8 mouse cellular contexts compared by ENCODE assay signal in the genomic region with DNA sequence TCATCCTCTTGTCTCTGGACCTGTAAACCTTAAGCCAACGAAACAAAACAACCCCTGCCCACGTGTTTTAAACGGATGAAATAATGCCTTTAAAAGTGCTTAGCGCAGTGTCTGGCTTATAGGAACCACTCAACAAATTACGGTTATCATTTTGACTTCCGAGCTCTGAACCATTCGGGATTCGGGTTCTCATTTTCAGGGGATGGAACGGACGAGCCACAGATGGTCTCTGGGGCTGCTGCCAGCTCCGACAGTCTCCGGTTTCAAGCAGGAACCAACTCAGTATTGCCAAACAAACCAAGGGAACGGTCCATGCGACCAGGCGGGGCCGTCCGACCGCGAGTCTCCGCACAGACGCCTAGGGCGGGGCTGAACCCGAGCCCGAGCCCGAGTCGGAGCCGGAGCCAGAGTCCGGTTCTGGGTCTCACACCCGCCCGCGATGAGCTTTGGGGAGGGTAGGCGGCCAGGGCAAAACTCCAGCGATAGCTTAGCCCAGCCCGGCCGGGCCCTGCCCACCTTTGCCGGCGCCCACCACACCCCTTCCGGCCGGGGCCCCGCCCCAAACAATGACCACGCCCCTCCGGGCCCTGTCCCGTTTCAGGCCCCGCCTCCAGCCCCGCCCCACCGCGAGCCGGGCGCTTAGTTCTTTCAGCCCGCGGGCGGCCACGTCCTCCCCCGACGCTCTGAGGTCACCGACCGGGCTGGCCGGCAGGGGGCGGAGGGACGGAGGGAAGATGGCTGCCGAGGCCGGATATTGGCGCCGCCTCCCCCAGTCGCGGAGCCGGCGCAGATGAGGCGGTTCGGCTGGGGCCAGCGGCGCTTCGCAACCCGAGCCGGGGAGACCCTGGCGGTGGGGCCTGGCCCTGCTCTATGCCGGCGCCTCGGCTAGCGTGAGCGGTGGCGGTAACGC. TPM values are rescaled to one million over a fixed set of nuclear protein-coding genes. Genes with fewer than 3 reads are reported as not detected.
DNase-seq lines count a peak whose midpoint lies in the region; ATAC-seq and TF ChIP-seq lines count a peak whose summit lies in the region.

A gene (plus strand): TSS at position 657 of the 910 bp plus-strand sequence.

- no peaks in the 10 kb centered on the region for H3K9me3 ChIP-seq in ES-Bruce4 (replicated peaks; ENCODE audit: control insufficient read depth, insufficient read depth, low read length, poor library complexity, severe bottlenecking)
- no peaks in the 10 kb centered on the region for H3K9me3 ChIP-seq in forebrain, embryonic 14.5 days (replicated peaks; ENCODE audit: control insufficient read depth, low read length)

- intact Hi-C loops in heart, postnatal 14 days (cut with DNase I) = loop anchor here (2.0 kb wide), 1 partner anchor 15 kb away; no protein-coding TSS in a partner anchor

- H3K4me3 ChIP-seq in ES-Bruce4 (ENCODE audit: low read depth, low read length) = peak within 1 kb of the TSS; percentile 87
- peak within 1 kb of the TSS; percentile 93 for H3K4me3 ChIP-seq in forebrain, embryonic 14.5 days (ENCODE audit: low read depth, low read length)
- H3K4me3 ChIP-seq in lung, adult 2 months (replicated peaks; ENCODE audit: extremely low read depth, low read depth, low read length) = peak within 1 kb of the TSS; percentile 91

- under 1% methylated on average over 79 of the region's 83 CpGs for WGBS in forebrain, embryonic 14.5 days
- WGBS in lung, adult 2 months = under 1% methylated on average over 81 of the region's 83 CpGs

- H3K36me3 ChIP-seq in ES-Bruce4 (ENCODE audit: control insufficient read depth, insufficient read depth, low read length, poor library complexity, severe bottlenecking) = no peaks in the 10 kb centered on the region
- H3K36me3 ChIP-seq in forebrain, embryonic 14.5 days (ENCODE audit: control insufficient read depth, insufficient read depth, low read length) = no peaks in the 10 kb centered on the region

- H3K27ac ChIP-seq in ES-Bruce4 (ENCODE audit: insufficient read depth, low read length) = peak within 1 kb of the TSS; percentile 70
- peak within 1 kb of the TSS; percentile 97 for H3K27ac ChIP-seq in forebrain, embryonic 14.5 days (ENCODE audit: low read depth, low read length)

- peak; percentile 96 for DNase-seq in forebrain, embryonic 14.5 days (ENCODE audit: low spot score)
- DNase-seq in heart, postnatal 14 days = peak; percentile 100
- peak; percentile 90 to 95 for DNase-seq in layer of hippocampus, adult 18-20 months (ENCODE audit: low spot score in 2 of 2)
- DNase-seq in lung, adult 2 months = peak; percentile 99
- peak; percentile 94 to 95 for DNase-seq in thymus, adult 18-20 months

- peak; percentile 10 for TF ChIP-seq CTCF in ES-Bruce4 (IDR thresholded peaks at IDR 0.05; ENCODE audit: low read depth, low read length)
- no peak for TF ChIP-seq CTCF in lung, adult 2 months (IDR thresholded peaks at IDR 0.05; ENCODE audit: insufficient read depth, low read length)

- peak within 1 kb of the TSS; percentile 89 for H3K9ac ChIP-seq in ES-Bruce4 (ENCODE audit: low read depth, poor library complexity, severe bottlenecking)
- peak within 1 kb of the TSS; percentile 98 for H3K9ac ChIP-seq in forebrain, embryonic 14.5 days (ENCODE audit: low read length)

- H3K4me2 ChIP-seq in forebrain, embryonic 14.5 days (ENCODE audit: low read length) = peak within 1 kb of the TSS; percentile 64

- peak; percentile 53 for TF ChIP-seq POLR2A in ES-Bruce4 (IDR thresholded peaks at IDR 0.05; ENCODE audit: insufficient read depth, low read length)
- TF ChIP-seq POLR2A in lung, adult 2 months (IDR thresholded peaks at IDR 0.05; ENCODE audit: borderline replicate concordance, extremely low read depth, low read depth, low read length) = peak; percentile 65; the same call in 1 of the 2 replicates

- no peaks in the 10 kb centered on the region for H3K4me1 ChIP-seq in ES-Bruce4 (ENCODE audit: control insufficient read depth, insufficient read depth, low read length)
- peaks cover 21% of the 10 kb centered on the region for H3K4me1 ChIP-seq in forebrain, embryonic 14.5 days (ENCODE audit: control insufficient read depth, insufficient read depth, low read length)
- peaks cover 9% of the 10 kb centered on the region for H3K4me1 ChIP-seq in lung, adult 2 months (ENCODE audit: control insufficient read depth, insufficient read depth, low read length)

- no peak for TF ChIP-seq EP300 in ES-Bruce4 (IDR thresholded peaks at IDR 0.05; ENCODE audit: insufficient read depth, low read depth, low read length)

- ATAC-seq in cerebellum, adult (ENCODE audit: insufficient number of reproducible peaks, low FRiP score, low TSS enrichment) = peak; percentile 88
- ATAC-seq in forebrain, embryonic 14.5 days = peak; percentile 93
- ATAC-seq in neutrophil, adult 5-6 weeks (ENCODE audit: extremely low read depth, insufficient number of reproducible peaks, low FRiP score, poor library complexity, severe bottlenecking) = peak; percentile 87

- no peaks in the 10 kb centered on the region for H3K27me3 ChIP-seq in ES-Bruce4 (ENCODE audit: control insufficient read depth, insufficient read depth, low read length, poor library complexity, severe bottlenecking)
- no peaks in the 10 kb centered on the region for H3K27me3 ChIP-seq in forebrain, embryonic 14.5 days (replicated peaks; ENCODE audit: control insufficient read depth, insufficient read depth, low read length)

RNA-seq across cellular contexts. Expression of the gene that starts here (rescaled TPM):
- polyA plus RNA-seq in ES-Bruce4 (2011; ENCODE audit: insufficient read depth, insufficient read length, low read depth, missing spikeins) = 40.8 and 48.4 TPM in 2 replicates
- polyA plus RNA-seq in forebrain, embryonic 14.5 days (2014; fragmentation: Nextera tagmentation; extraction: Ambion mirVana) = 18.9 and 20.5 TPM in 2 replicates
- total RNA-seq in heart, postnatal 14 days (2021) = 100 to 1,000 TPM; 109 to 122 TPM
- total RNA-seq in layer of hippocampus, adult 18-20 months (2021) = 10 to 100 TPM; 23.2 TPM
- polyA plus RNA-seq in lung, adult 2 months (2012; rRNA removed) = 21.9 and 35.1 TPM in 2 replicates
- 80.0 and 92.8 TPM in 2 replicates for total RNA-seq in neutrophil, adult 5-6 weeks (2017)

Comparison
In these comparisons a context has a peak if more than half of its experiments do, and no peak if none do; other contexts are left out.
1. Peak in every context shown above with its lines: DNase-seq, ATAC-seq, H3K4me3 ChIP-seq and H3K27ac ChIP-seq.